Mouse (Mus musculus) left cerebral cortex, postnatal 10 days (tissue): ENCODE data around the gene Tcerg1l. TPM values are rescaled to one million over a fixed set of nuclear protein-coding genes. Genes with fewer than 3 reads are reported as not detected.
A peak's percentile ranks its signal among the peaks of the same experiment; 100 is the strongest.

Experiments
- DNase-seq, 2 experiments: peaks; one replicate each; pipeline ENCODE4 v3.0.0; 2021 to 2022; ENCODE audit warnings: low spot score in 2 of 2, mixed read lengths in 1 of 2; ENCODE audit errors: extremely low spot score in 1 of 2
- intact Hi-C: fragments of 180-260 bp; cut with DNase I; formaldehyde crosslinking; loops from one replicate; pipeline ENCODE4 v1.15.1; 2025
- total RNA-seq, 2 experiments: library from RNA; stranded (reverse); gene quantifications; 2 replicates each; pipeline ENCODE4 v1.2.3; 2021

The Tcerg1l gene
- total RNA-seq, 2 experiments from 2014 or later, result 18.7 to 23.4 TPM

- peak; percentile 44 to 64 for DNase-seq
- intact Hi-C loops, result no loop called here
These were observed 221.5 kb downstream of the Tcerg1l start for GRCm38 (mm10) chr7:138176026-138176425.

GRCm38 (mm10) chr7:138170389-138170788, 227.1 kb downstream of the Tcerg1l start:
- intact Hi-C loops, result no loop called here
- DNase-seq, result no peak
